Mouse (Mus musculus) heart, postnatal 4 days (tissue): ENCODE measurements around the gene Slc38a6. TPM values are rescaled to one million over a fixed set of nuclear protein-coding genes. Genes with fewer than 3 reads are reported as not detected.

ENCODE experiments used
- DNase-seq: peaks from one replicate; pipeline ENCODE4 v3.0.0; 2021
- total RNA-seq, 2 experiments: library from RNA; stranded (reverse); gene quantifications; 2 replicates each; pipeline ENCODE4 v1.2.3; 2021

Slc38a6 gene
- total RNA-seq, 2 experiments from 2014 or later = 7.4 to 8.5 TPM

DNA sequence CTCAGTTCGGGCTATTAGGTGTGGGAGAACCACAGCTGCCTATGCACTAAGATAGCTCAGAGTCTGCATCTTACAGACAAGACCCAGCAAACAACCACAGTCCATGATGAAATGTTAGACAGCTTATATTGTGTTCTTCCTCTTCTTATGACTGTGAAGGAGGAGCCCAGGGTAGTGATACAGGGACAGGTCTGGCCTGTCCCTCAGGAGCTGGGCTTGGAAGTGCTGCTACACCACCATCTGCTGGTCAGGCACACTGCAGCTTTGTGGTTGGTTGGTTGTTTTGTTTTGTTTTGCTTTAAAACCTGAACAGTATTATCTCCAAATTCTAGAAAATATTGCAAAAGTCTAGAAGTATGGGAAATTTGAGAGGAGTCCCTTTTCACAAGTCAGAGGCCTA, 38.2 kb downstream of the Slc38a6 start:
- DNase-seq = peak; percentile 53

- no peak for DNase-seq
These were observed 38.6 kb downstream of the Slc38a6 start for GRCm38 (mm10) chr12:73325181-73325580.

GRCm38 (mm10) chr12:73325617-73326016, 39.0 kb downstream of the Slc38a6 start:
- DNase-seq = peak; percentile 80

DNA sequence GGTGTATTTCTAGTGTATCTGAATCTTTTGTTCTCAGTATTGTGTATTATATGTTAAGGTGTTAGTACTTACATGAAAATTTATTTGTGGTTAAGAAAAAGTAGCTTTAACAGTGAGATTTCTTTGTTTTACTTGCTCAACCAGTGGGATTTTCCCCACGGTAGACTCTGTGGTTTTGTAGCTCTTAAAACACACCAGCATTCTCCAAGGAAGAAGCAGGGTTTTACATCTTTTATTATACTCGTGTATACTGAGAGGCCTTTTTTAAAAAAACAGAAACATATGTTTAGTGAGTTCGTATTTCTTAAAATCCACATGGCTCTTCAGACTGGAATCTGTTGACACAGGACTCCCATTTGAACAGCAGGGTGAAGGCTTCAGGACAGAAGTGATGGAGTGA, 40.8 kb downstream of the Slc38a6 start:
- DNase-seq = no peak

DNA sequence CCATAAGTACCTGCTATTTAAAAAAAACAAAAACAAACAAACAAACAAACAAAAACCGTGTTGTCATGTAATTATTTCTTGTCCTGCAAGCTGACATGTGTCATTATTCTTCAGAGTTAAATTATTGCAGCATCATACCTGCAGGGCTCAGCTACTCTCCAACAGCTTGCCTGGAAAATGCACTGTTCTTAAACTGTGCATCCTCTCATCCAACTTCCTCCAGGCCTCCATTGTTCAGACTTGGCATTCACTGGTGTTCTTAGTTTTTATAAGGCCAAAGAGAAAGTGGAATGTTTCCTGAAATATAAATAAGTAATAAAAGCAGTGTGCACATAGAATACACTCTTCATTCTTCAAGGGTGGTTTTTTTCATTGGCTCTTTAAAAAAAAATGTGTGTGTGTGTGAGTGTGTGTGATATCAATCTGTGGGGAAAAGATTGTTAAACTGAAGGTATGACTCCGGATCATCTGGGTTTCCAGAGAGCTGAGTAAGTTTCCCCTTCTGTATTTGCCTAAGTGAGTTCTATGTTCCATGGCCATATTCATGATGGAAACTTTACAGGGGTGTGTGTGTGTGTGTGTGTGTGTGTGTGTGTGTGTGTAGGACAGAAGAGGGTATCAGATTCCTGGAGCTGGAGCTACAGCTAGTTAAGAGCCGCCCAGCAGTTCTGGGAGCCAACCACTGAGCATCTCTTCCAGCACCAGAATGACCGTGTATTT, 42.0 kb downstream of the Slc38a6 start:
- DNase-seq = no peak

- DNase-seq = no peak
These were observed 43.7 kb downstream of the Slc38a6 start for GRCm38 (mm10) chr12:73330236-73330635.

GRCm38 (mm10) chr12:73332701-73333100, 46.1 kb downstream of the Slc38a6 start:
- no peak for DNase-seq

DNA sequence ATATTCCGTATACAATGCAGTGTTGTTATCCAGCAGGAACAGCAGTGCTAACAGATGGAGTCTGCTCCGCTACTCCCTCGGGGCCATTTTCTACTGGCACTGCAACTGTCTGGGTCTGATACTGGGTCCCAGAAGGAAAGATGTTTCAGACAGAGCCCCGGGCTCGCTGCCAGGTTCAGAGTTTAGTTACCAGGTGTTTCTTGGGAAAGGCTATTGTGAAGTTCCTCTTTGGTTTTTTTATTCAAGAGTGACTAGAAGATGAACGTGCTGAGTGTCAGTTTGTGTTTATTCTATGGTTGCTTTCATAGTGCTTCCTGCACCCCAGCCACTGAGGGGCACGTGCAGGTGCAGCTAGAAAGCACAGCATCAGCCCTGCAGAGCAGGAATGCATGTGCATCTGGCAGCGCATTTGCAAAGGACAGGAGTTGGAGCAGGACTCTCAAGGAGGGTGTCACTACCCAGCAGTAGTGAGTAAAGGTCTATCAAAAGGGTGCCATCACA, 47.5 kb downstream of the Slc38a6 start:
- DNase-seq = peak; percentile 49

DNA sequence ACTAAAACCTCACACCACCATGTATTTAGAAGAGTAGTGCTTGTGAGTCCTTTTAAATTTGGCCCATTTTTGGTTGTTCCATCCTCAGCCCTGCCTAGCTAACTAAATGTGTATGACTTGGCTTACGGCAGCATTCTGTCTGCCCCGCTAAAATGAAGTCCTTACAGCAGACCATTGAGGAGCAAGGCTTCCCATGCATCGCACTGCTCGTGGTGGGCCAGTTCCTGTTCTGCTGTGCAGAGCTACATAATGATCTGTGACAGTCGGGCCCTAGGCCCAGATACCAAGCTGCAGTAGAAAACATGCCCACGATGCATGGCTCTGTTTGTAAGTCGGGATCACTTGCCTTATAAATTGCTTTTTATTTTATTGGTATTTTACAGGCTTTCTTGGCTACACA, 50.5 kb downstream of the Slc38a6 start:
- no peak for DNase-seq

DNA sequence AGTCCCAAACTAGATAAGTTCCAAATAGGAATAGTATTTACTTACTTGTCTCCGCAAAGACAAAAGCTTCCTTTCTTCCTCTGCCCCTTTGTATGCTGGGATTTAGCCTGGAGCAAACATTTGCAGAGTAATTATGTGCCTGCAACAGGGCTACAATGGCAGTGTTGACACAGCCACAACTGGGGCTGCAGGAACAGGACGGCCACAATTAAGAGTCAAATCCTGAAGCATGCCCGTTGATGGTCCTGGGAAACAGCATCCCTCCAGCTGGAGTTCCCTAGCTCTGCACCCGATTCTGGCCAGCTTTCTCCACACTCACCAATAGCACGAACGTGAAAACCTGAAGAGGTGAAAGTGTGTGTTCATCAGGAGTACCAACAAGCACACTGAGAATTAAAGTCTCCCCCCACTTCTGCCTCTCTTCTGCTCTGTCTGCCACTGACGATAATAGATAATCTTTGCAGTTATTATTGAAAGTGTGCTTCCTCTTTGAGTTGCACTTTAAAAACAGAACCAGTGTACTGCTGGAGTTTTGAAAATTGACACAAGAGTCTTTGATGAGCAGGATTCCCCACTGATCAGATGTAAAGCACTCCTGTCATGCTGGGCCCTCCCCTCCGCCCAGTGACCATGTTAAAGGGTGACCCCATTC, 54.2 kb downstream of the Slc38a6 start:
- DNase-seq = no peak

- DNase-seq = peak; percentile 33
These were observed 55.4 kb downstream of the Slc38a6 start for GRCm38 (mm10) chr12:73341703-73342663.

GRCm38 (mm10) chr12:73344300-73344699, 57.7 kb downstream of the Slc38a6 start:
- DNase-seq = no peak

DNA sequence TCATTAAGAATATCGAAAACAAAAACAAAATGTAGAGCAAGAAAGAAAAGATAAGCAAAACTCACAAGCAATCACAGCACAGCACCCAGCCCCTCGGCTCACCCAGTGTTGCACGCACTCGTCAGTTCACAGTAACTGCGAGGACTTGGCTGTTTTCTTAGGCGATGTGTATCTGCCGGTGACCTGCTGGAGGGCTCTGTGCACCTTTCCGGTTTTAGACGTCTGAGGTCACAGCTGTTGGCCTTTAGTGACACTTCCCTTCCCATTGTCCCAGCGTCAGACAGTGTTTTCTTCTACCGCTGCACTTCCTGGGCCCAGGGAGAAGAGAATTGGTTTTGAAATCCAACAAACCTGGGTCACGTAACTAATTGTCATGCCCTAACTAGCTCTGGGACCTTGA, 58.6 kb downstream of the Slc38a6 start:
- DNase-seq = no peak

DNA sequence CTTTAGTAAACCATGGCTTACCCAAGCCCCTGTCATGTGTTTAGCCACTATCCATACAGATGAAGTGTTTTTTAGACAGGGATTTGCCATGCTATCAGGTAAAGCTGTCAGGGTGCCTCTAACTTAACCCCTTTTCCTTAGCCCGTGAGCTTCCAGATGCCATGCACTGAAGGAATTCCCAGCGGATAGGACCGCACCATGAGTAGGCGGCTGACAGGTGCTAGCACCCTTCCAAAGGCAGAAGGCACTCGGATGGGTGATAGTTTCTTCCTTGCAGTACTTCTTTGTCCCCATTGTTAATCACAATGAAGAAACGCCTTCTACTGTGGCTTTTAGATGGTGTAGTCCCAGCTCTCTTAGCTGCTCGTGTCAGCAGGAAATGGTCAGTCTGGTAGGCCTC, 60.6 kb downstream of the Slc38a6 start:
- no peak for DNase-seq

DNA sequence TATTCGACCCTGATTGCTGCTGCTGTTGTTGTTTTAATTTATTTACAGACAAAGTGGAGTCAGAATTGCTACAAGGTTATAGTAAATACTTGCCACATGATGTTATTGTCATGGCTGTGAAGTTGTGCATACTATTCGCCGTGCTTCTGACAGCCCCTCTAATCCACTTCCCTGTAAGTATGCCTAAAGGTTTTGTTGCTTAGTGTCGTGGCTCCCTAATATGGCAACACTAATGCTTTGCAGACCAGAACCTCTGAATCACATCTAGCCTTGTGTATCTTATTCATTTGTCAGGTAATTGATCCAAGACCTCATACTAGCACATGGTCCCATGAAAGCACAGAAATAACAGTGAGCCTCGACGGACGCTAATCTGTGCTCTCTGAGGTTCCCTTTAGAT, 63.9 kb downstream of the Slc38a6 start:
- no peak for DNase-seq

DNA sequence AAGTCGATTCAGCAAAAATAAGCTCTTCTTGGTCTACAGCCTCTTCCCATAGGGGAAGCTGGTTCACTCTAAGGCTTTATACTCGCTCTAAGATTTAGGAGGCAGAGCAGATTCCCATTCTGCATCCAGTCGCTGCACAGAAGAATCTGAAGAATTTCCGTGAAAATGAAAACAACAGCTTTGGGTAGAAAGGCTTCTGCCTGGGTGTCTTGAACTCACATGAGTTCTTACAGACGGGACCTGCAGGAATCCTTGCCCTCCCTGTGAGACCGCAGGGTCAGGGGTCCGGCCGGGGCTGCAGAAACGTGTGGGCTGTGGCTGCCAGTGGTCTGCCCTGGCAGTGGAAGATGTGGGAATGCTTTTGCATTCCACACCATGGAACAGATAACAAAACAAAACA, 64.4 kb downstream of the Slc38a6 start:
- DNase-seq = no peak

- DNase-seq = no peak
These were observed 65.2 kb downstream of the Slc38a6 start for GRCm38 (mm10) chr12:73351746-73352145.

GRCm38 (mm10) chr12:73353362-73353761, 66.8 kb downstream of the Slc38a6 start:
- DNase-seq = peak; percentile 74

GRCm38 (mm10) chr12:73354521-73354920, 67.9 kb downstream of the Slc38a6 start:
- peak; percentile 26 for DNase-seq

DNA sequence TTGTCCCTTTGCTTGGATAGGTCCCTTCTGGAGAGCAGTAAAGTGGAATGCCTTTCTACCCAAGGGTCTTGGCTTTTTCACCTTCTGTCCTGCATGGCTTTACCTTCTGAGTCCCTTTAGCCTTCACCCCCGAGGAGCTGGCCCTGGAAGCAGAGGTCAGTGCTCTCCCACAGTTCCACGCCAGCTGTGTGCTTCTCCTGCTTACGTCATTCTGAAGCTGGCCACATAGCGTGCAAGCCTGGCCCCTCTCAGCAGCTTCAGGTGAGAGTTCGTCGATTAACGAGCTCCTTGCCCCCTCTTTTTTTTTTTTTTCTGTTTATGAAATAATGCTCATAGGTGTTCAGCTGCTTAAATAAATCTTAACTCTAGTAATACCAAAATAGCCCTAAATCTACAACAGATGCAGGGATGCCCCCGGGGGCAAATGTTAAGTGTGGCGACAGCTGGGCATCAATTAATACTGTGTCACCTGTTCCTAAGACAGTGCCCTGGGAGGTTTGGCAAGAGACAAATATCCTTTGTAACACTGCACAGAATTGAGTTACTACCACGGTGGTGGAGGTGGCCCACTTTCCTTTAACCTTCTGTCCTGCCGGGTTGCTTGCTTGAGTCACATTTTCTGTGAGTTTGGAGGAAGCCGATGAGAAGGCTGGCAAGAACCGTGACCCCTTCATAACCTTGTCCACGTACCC, 68.7 kb downstream of the Slc38a6 start:
- no peak for DNase-seq

GRCm38 (mm10) chr12:73356696-73357095, 70.1 kb downstream of the Slc38a6 start:
- DNase-seq = no peak

GRCm38 (mm10) chr12:73357311-73357710, 70.7 kb downstream of the Slc38a6 start:
- DNase-seq = no peak
